Mouse (Mus musculus) cerebellum, adult 9-10 months (tissue): ENCODE data around the gene Cox14.
"Not testable (repeated sequence)": the region's sequence is repeated elsewhere in the genome, so short reads cannot be mapped to it uniquely, and the experiment has no call there.

Experiments
- DNase-seq: peaks from one replicate; pipeline ENCODE4 v3.0.0; 2022

Gene Cox14

GRCm38 (mm10) chr15:99725341-99726155 is at the start of gene Cox14:
Gene Cox14 (plus strand): TSS chr15:99725618.
- DNase-seq = peak; percentile 99

GRCm38 (mm10) chr15:99677089-99677488 is 48.3 kb upstream of the Cox14 start:
- peak; percentile 44 for DNase-seq

GRCm38 (mm10) chr15:99678063-99678800 is 47.2 kb upstream of the Cox14 start:
- peak; percentile 55 for DNase-seq

GRCm38 (mm10) chr15:99679008-99679407 is 46.4 kb upstream of the Cox14 start:
- DNase-seq = no peak

- DNase-seq = no peak
These were observed 42.5 kb upstream of the Cox14 start for GRCm38 (mm10) chr15:99682880-99683279.

GRCm38 (mm10) chr15:99684156-99684555 is 41.3 kb upstream of the Cox14 start:
- no peak for DNase-seq

- DNase-seq = peak; percentile 89
These were observed 36.7 kb upstream of the Cox14 start for GRCm38 (mm10) chr15:99688712-99689111.

GRCm38 (mm10) chr15:99690924-99691323 is 34.5 kb upstream of the Cox14 start:
- no peak for DNase-seq

GRCm38 (mm10) chr15:99691976-99692375 is 33.4 kb upstream of the Cox14 start:
- no peak for DNase-seq

- DNase-seq = no peak
These were observed 28.1 kb upstream of the Cox14 start for GRCm38 (mm10) chr15:99697309-99697708.

- no peak for DNase-seq
These were observed 26.8 kb upstream of the Cox14 start for GRCm38 (mm10) chr15:99698533-99699085.

- no peak for DNase-seq
These were observed 25.7 kb upstream of the Cox14 start for GRCm38 (mm10) chr15:99699715-99700114.

GRCm38 (mm10) chr15:99700219-99701106 is 25.0 kb upstream of the Cox14 start:
- DNase-seq = peak; percentile 64

- DNase-seq = not testable (repeated sequence)
These were observed 23.8 kb upstream of the Cox14 start for GRCm38 (mm10) chr15:99701640-99701998.

- DNase-seq = peak; percentile 93
These were observed 23.2 kb upstream of the Cox14 start, which contains the start of gene Smarcd1 for GRCm38 (mm10) chr15:99701999-99702900. Gene Smarcd1 (plus strand): TSS chr15:99702129.

- DNase-seq = no peak
These were observed 22.3 kb upstream of the Cox14 start for GRCm38 (mm10) chr15:99703104-99703503.

- DNase-seq = no peak
These were observed 21.8 kb upstream of the Cox14 start for GRCm38 (mm10) chr15:99703676-99704040.

GRCm38 (mm10) chr15:99704041-99704681 is 21.3 kb upstream of the Cox14 start:
- no peak for DNase-seq

- no peak for DNase-seq
These were observed 20.5 kb upstream of the Cox14 start for GRCm38 (mm10) chr15:99704881-99705280.

- peak; percentile 81 for DNase-seq
These were observed 19.9 kb upstream of the Cox14 start, which contains the start of gene Gm17349 for GRCm38 (mm10) chr15:99705440-99706048. Gene Gm17349 (minus strand): TSS chr15:99705490.

GRCm38 (mm10) chr15:99708176-99708575 is 17.2 kb upstream of the Cox14 start:
- no peak for DNase-seq
